Mouse (Mus musculus) forebrain, embryonic 12.5 days (tissue): Measurements from ENCODE around the gene Neurl4. TPM values are rescaled to one million over a fixed set of nuclear protein-coding genes. Genes with fewer than 3 reads are reported as not detected.
A peak's percentile ranks its signal among the peaks of the same experiment; 100 is the strongest.
"Not testable (repeated sequence)": the region's sequence is repeated elsewhere in the genome, so short reads cannot be mapped to it uniquely, and the experiment has no call there.

ENCODE experiments used
- ATAC-seq: fragments of 200-750 bp; cut with Nextera tagmentation; 2 replicates; pipeline ENCODE4 v1.8.0; 2017; ENCODE audit warnings: moderate TSS enrichment; ENCODE audit not compliant: low FRiP score
- H3K27ac ChIP-seq: fragments of 300-500 bp; sonication (generic); 2 replicates; pipeline ENCODE4 v1.5.1; 2016; ENCODE audit warnings: mild to moderate bottlenecking
- H3K27me3 ChIP-seq: fragments of 300-500 bp; sonication (generic); 2 replicates; pipeline ENCODE4 v1.6.1; 2016; ENCODE audit warnings: mild to moderate bottlenecking
- H3K36me3 ChIP-seq: fragments of 300-500 bp; sonication (generic); replicated peaks from 2 replicates; pipeline ENCODE4 v1.6.1; 2016; ENCODE audit warnings: mild to moderate bottlenecking
- H3K4me1 ChIP-seq: fragments of 300-500 bp; sonication (generic); 2 replicates; pipeline ENCODE4 v1.6.1; 2016
- H3K4me2 ChIP-seq: fragments of 300-500 bp; sonication (generic); 2 replicates; pipeline ENCODE4 v1.6.1; 2016; ENCODE audit warnings: mild to moderate bottlenecking, moderate library complexity
- H3K4me3 ChIP-seq: fragments of 300-500 bp; sonication (generic); replicated peaks from 2 replicates; pipeline ENCODE4 v1.5.1; 2016; ENCODE audit warnings: mild to moderate bottlenecking
- H3K9ac ChIP-seq: fragments of 300-500 bp; sonication (generic); 2 replicates; pipeline ENCODE4 v1.6.1; 2016; ENCODE audit warnings: mild to moderate bottlenecking
- H3K9me3 ChIP-seq: fragments of 300-500 bp; sonication (generic); 2 replicates; pipeline ENCODE4 v1.6.1; 2016
- WGBS: fragments of 180-500 bp; shearing (Covaris S2); methylation state at CpG from one replicate; pipeline ENCODE4 v1.1.7; 2016; 5-methylcytosine and 5-hydroxymethylcytosine counted together
- polyA plus RNA-seq: library from polyadenylated mRNA; unstranded; fragments of >200 nt; fragmentation: Nextera tagmentation; extraction: Ambion mirVana; gene quantifications from 2 replicates; pipeline ENCODE4 v1.2.1, GENCODE M21; 2016

Neurl4 gene
- polyA plus RNA-seq, 1 experiment from 2014 or later, result 19.3 TPM

DNA sequence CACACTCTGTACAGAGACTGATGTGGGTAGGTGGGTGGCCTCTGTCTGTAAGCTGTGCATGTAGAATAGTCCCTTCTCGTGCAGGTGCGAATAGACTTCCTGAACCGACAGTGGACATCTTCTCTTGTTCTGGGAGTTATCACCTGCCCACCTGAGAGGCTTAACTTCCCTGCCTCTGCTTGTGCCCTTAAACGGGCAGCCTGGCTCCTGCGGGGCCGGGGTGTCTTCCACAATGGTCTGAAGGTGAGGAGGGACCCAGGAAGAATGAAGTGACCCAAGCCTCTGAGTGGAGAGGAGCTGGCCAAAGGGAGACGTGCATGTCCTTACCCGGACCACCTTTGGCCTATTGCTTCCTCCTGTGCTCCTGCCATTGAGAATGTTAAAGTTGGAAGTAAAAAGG lies 9.3 kb downstream of the Neurl4 start:
- H3K27ac ChIP-seq, result no peak overlapping the region
- H3K36me3 ChIP-seq, result peaks cover 89% of the 10 kb centered on the region
- H3K27me3 ChIP-seq, result no peaks in the 10 kb centered on the region
- no peaks in the 10 kb centered on the region for H3K9me3 ChIP-seq
- 95% methylated on average over 8 of the region's 8 CpGs for WGBS
- no peak overlapping the region for H3K4me2 ChIP-seq
- H3K4me3 ChIP-seq, result no peak overlapping the region
- ATAC-seq, result no peak
- H3K4me1 ChIP-seq, result peaks cover 21% of the 10 kb centered on the region
- H3K9ac ChIP-seq, result no peak overlapping the region

DNA sequence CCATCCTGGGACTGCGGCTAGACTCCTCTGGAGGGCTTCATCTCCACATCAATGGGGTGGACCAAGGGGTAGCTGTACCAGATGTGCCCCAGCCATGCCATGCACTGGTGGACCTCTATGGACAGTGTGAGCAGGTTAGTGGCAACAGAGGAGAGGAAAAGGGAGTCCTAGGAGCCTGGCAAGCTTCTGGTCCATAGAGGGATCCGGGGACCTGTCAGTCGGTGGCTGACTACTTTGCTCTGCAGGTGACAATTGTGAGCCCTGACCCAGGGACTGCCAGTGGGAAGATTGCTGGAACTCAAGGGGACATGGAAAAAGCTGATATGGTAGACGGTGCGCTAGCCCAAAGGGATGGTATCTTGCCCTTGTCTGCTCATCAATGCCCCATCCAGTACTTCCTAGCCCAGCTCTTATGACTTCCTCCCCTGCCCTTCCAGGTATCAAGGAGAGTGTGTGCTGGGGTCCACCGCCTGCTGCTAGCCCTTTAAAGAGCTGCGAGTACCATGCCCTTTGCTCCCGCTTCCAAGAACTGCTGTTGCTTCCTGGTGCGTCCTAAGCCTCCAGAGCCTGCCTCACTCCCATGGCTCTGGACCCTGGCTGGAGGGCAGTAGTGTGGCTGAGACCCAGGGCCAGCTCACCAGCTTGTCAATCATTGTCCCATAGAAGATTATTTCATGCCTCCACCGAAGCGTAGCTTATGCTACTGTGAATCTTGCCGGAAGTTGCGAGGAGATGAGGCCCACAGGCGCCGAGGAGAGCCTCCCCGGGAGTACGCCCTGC lies 10.1 kb downstream of the Neurl4 start:
- no peaks in the 10 kb centered on the region for H3K9me3 ChIP-seq
- no peak overlapping the region for H3K4me2 ChIP-seq
- no peak for ATAC-seq
- peaks cover 89% of the 10 kb centered on the region for H3K36me3 ChIP-seq
- no peak overlapping the region for H3K27ac ChIP-seq
- no peaks in the 10 kb centered on the region for H3K27me3 ChIP-seq
- 95% methylated on average over 17 of the region's 17 CpGs for WGBS
- no peak overlapping the region for H3K4me3 ChIP-seq
- H3K9ac ChIP-seq, result no peak overlapping the region
- peaks cover 28% of the 10 kb centered on the region for H3K4me1 ChIP-seq

DNA sequence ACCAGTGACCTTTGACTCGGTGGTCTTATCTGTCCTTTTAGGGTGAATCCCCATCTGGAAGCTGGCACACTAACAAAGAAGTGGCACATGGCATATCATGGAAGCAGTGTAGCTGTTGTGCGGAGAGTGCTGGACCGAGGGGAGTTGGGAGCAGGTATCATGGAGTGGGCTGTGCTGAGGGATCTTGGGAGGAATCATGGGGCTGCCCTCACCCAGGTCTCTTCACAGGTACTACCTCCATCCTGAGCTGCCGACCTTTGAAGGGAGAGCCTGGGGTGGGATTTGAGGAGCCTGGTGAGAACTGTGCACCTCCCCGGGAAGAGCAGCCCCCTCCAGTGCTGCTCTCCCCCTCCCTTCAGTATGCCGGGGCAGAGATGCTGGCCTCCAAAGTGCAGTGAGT lies 10.8 kb downstream of the Neurl4 start:
- peaks cover 32% of the 10 kb centered on the region for H3K4me1 ChIP-seq
- H3K4me2 ChIP-seq, result no peak overlapping the region
- no peak for ATAC-seq
- H3K9me3 ChIP-seq, result no peaks in the 10 kb centered on the region
- H3K9ac ChIP-seq, result no peak overlapping the region
- 95% methylated on average over 6 of the region's 6 CpGs for WGBS
- peaks cover 89% of the 10 kb centered on the region for H3K36me3 ChIP-seq
- no peak overlapping the region for H3K27ac ChIP-seq
- no peak overlapping the region for H3K4me3 ChIP-seq
- no peaks in the 10 kb centered on the region for H3K27me3 ChIP-seq

DNA sequence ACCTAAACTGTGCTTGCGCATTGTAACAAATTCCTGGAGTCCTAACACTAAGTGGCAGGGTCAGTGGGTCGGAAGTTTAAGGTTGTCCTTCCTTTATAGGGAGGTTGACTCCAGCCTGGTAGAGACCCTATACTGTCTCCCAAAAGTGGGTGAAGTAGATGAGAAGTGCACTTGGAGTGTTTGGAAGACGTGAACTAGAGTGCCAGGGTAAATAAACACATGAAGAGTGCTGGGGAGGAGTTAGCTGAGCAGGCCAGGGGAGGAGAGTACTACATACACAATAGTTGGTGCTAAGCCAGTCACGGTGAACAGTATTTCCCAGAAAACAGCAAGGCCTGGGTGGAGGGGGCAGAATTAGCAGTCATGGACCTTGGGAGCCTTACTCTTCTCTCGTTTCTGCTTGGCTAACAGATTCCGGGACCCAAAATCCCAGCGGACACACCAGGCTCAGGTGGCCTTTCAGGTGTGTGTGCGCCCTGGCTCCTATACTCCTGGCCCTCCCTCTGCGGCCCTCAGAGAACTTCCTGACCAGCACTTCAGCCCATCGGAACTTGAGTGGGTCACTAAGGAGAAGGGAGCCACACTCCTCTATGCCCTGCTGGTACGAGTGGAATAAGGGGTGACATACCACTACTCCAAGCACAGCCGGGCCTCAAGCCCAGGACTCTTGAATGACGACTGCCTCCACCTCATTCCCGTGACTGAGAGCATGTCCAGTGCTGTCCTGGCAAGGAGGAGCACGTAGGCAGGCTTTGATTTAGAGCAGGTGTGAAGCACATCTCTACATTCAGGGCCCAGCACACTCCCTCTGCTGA lies 12.1 kb downstream of the Neurl4 start:
- H3K36me3 ChIP-seq, result peaks cover 89% of the 10 kb centered on the region

DNA sequence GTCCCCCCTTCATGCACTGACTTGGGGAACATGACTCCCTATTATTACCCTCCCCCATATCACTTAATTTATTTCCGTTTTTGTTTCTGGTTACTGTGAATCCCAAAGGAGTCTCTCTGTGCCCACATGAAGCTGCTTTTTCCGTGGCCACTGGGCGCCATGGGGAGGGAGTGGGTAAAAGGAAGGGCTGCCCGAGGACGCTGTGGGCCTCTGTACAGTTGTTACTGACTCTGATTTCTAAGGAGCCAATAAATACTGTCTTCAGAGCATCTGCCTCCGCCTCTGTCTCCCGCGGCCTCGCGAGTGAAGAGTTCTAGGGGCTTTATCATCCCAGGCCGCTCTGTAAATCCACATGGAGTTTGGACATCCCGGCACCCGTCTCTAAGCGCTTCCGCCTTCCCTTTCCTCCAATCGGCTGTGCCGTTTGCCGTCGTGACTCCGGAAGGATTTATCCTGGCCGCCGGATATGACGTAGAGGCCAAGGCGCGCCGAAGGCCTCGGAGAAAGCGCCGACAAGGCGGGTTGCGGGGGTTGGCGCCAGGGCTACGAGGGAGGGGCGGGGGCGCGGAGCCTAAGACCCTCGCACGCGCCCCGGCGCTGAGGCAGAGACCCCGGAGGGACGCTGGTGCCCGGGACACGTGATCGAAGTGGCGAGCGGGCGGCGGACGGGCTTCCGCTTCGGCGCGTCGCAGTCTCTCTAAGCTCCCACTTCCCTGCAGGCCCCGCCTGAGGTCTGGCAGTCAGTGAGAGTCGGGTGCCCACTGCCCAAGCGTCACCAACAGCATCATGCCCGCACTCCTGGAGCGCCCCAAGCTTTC lies 12.9 kb downstream of the Neurl4 start, which contains the start of gene Gps2:
Gps2 (plus strand) TSS at position 335 of the 818 bp plus-strand sequence.
- 1% methylated on average over 61 of the region's 61 CpGs for WGBS
- H3K27me3 ChIP-seq, result no peaks in the 10 kb centered on the region
- H3K9me3 ChIP-seq, result no peaks in the 10 kb centered on the region
- H3K4me2 ChIP-seq, result peak within 1 kb of the TSS; percentile 100
- peak within 1 kb of the TSS; percentile 90 for H3K9ac ChIP-seq
- peak; percentile 87 for ATAC-seq
- H3K36me3 ChIP-seq, result peaks cover 89% of the 10 kb centered on the region
- H3K27ac ChIP-seq, result peak within 1 kb of the TSS; percentile 90
- H3K4me1 ChIP-seq, result peaks cover 34% of the 10 kb centered on the region
- H3K4me3 ChIP-seq, result peak within 1 kb of the TSS; percentile 89

More for the DNA sequence above, 12.1 kb downstream of the Neurl4 start:
- no peaks in the 10 kb centered on the region for H3K9me3 ChIP-seq
- peaks cover 32% of the 10 kb centered on the region for H3K4me1 ChIP-seq
- H3K4me2 ChIP-seq, result peak overlapping the region; percentile 100
- H3K27me3 ChIP-seq, result no peaks in the 10 kb centered on the region
- 81% methylated on average over 15 of the region's 15 CpGs for WGBS
- H3K27ac ChIP-seq, result peak overlapping the region; percentile 90
- H3K9ac ChIP-seq, result peak overlapping the region; percentile 90
- peak overlapping the region; percentile 89 for H3K4me3 ChIP-seq
- peak; percentile 21 for ATAC-seq

DNA sequence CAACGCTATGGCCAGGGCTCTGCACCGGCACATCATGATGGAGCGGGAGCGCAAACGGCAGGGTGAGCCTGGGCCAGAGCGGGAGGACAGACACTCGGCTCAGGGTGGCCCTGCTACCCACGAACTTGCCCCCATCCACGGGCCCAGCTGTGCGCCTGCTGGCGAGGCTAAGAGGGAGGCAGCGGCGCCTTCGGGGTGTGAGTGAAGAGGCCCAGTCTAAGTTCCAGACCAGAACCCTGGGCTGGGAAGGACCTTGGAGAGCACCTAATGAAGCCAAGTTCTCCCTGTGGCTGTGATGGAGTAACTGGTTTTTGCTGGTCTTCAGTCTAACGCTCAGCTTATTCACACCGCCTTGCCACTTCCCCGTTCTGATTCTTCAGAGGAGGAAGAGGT lies 13.5 kb downstream of the Neurl4 start:
- Histone ChIP-seq H3K27ac (peak overlapping the region; percentile 90), H3K4me1 (peaks cover 41% of the 10 kb centered on the region), H3K9ac (peak overlapping the region; percentile 90), H3K4me3 (peak overlapping the region; percentile 89), H3K4me2 (peak overlapping the region; percentile 100), H3K36me3 (peaks cover 89% of the 10 kb centered on the region), H3K9me3 (no peaks in the 10 kb centered on the region), H3K27me3 (no peaks in the 10 kb centered on the region)
- no peak for ATAC-seq
- 2% methylated on average over 17 of the region's 17 CpGs for WGBS

DNA sequence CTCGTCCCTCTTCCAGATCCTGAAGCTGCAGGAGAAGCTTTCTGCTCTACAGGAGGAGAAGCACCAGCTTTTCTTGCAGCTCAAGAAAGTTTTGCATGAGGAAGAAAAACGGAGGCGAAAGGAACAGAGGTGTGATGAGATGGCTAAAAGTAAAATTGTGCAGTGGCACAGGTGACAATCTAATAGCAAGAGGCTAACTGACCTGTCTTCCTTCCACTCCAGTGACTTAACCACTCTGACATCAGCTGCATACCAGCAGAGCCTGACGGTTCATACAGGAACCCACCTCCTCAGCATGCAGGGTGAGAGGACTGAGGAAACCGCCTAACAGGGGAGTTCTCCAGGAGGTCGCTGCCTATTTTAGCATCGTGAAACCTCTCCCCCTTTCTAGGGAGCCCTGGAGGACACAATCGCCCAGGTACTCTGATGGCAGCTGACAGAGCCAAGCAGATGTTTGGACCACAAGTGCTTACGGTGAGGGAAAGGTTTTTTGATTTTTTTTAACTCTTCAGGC lies 14.1 kb downstream of the Neurl4 start:
- no peak for ATAC-seq
- Histone ChIP-seq H3K4me2 (peak overlapping the region; percentile 100), H3K4me1 (peaks cover 46% of the 10 kb centered on the region), H3K4me3 (peak overlapping the region; percentile 89), H3K9ac (peak overlapping the region; percentile 90), H3K36me3 (peaks cover 83% of the 10 kb centered on the region), H3K9me3 (no peaks in the 10 kb centered on the region), H3K27ac (no peak overlapping the region), H3K27me3 (no peaks in the 10 kb centered on the region)
- WGBS, result 42% methylated on average over 9 of the region's 9 CpGs

DNA sequence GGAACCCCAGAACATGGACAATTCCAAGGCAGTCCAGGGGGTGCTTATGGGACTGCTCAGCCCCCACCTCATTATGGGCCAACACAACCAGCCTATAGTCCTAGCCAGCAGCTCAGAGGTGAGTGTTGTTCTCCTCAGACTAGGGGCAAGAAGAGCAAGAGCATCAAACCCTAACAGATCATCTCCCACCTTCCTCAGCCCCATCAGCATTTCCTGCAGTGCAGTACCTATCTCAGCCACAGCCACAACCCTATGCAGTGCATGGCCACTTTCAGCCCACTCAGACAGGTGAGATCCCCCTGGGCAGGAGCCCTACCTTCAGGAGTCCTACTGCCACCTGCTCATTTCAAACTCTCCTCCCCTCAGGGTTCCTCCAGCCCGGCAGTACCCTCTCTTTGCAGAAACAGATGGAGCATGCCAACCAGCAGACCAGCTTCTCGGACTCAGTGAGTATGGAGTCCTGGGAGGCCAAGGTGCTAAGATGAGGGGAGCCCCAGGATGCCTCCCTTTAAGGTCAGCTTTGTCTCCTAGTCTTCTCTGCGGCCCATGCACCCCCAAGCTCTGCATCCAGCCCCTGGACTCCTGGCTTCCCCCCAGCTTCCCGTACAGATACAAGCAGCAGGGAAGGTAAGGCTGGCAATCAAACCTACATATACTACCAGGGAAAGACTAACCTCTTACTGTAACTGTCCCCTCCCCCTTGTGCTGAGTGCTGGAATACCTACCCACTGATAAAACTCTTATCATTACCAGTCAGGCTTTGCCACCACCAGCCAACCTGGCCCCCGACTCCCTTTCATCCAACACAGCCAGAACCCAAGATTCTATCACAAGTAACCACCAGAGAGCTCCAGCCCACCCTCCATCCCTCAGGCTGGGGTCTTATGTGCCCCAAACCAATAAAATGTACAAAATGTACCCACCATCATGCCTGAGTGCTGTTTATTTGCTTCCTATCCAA lies 15.1 kb downstream of the Neurl4 start:
- Histone ChIP-seq H3K9ac (no peak overlapping the region), H3K27me3 (no peaks in the 10 kb centered on the region), H3K9me3 (no peaks in the 10 kb centered on the region), H3K36me3 (peaks cover 73% of the 10 kb centered on the region), H3K4me3 (peak overlapping the region; percentile 15; the same call in 1 of the 2 replicates), H3K27ac (no peak overlapping the region), H3K4me1 (peaks cover 46% of the 10 kb centered on the region), H3K4me2 (peak overlapping the region; percentile 100)
- WGBS, result 76% methylated on average over 5 of the region's 5 CpGs
- ATAC-seq, result no peak

DNA sequence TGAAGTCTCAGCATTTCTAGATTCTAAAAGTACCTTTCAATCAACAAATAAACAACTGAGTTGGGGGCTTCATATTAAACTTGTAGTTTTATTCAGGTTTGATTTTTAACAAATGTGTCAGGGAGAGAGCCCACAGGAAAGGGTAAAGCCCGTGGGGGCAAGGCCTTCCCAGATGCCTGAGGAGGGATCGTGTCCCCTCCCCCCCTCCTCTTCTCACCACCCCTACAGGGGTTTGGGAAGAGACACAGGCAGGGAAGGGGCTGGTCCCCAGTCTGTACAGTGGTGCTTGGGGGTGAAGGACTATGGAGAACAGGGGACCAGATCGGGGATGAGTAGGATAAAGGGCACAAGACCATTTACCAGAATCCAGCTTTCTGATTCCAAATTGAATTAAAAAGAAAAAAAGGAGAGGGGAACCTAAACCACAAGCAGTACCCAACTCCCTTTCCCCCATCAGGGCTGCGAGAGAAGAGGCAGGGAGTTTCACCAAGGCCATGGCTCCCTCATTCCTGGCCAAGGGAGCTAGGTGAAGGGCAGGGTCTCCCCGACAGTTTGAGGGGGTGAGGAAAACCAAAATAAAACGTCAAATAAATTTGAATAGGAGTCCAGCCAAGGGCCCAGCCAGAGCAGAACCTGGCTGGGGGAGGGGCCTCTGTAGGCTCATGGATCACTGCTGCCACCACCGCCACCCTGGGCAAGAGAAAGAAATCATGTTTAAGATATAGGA lies 15.9 kb downstream of the Neurl4 start:
- H3K4me2 ChIP-seq, ATAC-seq, H3K4me3 ChIP-seq, H3K9me3 ChIP-seq, H3K27ac ChIP-seq, H3K27me3 ChIP-seq: not testable (repeated sequence)
- Histone ChIP-seq H3K9ac (peak overlapping the region; percentile 3; the same call in 1 of the 2 replicates), H3K4me1 (peaks cover 46% of the 10 kb centered on the region), H3K36me3 (peaks cover 64% of the 10 kb centered on the region)
- 65% methylated on average over 7 of the region's 7 CpGs for WGBS

DNA sequence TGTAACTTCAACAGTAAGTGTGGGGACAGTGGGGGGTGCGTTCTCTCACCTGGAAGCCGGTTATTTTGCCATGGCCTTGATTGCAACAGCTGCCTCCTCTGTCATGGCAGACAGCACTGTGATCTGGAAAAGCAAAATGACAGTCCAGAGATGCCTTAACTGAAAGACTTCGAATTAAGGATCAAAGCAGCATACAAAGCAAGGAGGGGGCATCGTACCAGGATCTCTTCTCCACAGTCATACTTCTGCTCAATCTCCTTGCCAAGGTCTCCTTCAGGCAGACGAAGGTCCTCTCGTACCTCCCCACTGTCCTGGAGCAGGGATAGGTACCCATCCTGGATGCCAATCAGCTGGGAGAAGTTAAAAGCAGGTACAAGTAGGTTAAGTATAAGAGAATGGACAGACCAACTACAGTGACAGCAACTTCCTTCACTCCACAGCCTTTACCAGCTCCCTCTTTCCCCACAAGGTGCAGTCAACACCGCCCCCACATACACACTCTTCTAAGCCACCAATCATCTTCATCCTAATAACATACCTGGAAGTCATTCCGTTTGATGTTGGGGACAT lies 16.6 kb downstream of the Neurl4 start:
- H3K36me3 ChIP-seq, result peaks cover 58% of the 10 kb centered on the region
- WGBS, result 85% methylated on average over 8 of the region's 8 CpGs
- no peak overlapping the region for H3K27ac ChIP-seq
- peak overlapping the region; percentile 3; the same call in 1 of the 2 replicates for H3K9ac ChIP-seq
- H3K4me1 ChIP-seq, result peaks cover 49% of the 10 kb centered on the region
- no peak overlapping the region for H3K4me3 ChIP-seq
- no peaks in the 10 kb centered on the region for H3K27me3 ChIP-seq
- no peak overlapping the region for H3K4me2 ChIP-seq
- H3K9me3 ChIP-seq, result no peaks in the 10 kb centered on the region
- ATAC-seq, result no peak
